Mouse (Mus musculus): ENCODE results near the gene Gm39115. TPM values are rescaled to one million over a fixed set of nuclear protein-coding genes. Genes with fewer than 3 reads are reported as not detected.
A peak's percentile ranks its signal among the peaks of the same experiment; 100 is the strongest.
"Not testable (repeated sequence)": the region's sequence is repeated elsewhere in the genome, so short reads cannot be mapped to it uniquely, and the experiment has no call there.

Gm39115 gene
- total RNA-seq (2021): not detected
- long read RNA-seq, experiment 1: 0 reads
- long read RNA-seq, experiment 2: 0 reads

DNA sequence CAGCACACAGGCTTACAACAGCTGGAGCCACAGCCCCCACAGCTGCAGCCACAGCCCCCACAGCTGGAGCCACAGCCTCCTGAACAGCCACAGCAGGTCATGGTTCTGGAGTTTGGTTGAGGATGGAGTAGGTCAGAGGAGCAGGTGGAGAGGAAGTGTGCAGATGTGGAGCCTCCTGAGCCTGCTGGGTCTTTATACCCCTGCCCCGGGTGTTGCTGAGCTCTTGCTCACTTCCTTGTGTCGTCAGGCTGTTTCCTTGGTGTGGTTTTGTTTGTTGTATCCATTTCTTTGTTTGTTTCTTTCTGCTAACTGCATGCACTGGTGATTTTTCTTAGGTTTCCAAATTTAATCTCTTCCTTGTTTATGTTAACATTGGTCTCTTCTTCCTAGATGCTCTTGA, at the start of gene Gm39115:
Gm39115 (minus strand) TSS at position 101 of the 400 bp plus-strand sequence.
- not testable (repeated sequence) for DNase-seq

DNA sequence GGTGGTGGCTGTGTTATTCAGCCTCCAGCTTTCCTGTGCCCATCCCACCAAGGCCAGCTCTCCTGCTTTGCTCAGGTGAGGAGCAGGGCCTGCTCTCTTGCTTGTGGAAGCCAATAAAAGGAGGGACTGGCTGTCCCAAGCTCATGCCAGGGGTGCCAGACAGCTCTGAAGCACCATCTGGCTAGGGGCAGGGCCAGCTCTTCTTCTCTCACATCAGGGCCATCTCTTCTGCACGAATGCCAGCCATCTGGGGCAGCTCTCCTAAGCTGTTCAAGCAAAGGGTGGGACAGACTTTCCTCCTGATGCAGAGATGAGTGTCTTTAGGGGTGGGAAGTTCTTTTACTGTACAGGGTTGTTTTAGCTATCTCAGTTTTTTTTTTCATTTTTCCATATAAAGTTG, 45.2 kb upstream of the Gm39115 start:
- no peak for DNase-seq

DNA sequence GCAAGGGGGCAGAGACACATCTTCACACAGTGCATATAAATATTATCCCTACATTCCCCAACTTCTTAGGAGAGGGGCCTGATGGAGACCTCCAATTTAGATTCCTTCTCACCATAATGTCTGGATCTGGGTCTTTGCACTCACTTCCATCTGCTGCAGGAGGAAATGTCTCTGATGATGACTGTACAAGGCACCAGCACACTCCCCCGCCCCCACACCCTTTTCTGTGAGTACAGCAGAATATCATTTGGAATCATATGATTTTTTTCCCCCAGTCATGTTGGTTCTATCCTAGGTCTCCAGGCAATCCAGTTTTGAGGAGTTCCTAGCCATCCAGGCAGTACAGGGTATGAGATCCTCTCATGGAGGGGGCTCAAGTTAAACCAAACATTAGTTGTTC, 42.9 kb upstream of the Gm39115 start:
- DNase-seq: no peak

DNA sequence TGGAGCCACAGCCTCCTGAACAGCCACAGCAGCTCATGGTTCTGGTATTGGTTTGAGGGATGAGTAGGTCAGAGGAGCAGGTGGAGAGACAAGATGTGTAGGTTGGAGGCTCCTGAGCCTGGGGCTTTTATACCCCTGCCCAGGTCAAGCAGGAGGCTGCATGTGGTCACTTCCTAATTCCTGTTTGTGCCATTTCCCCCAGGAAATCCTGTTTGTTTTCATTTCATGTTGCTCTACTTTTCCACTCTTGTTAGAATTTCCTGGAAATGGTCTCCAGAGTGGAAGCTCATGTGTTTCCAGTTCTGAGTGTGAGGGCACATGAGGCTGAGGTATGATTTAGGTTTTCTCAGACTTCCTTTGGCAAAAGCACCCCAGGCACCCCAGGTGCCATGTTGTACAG, 40.1 kb upstream of the Gm39115 start, which contains the start of gene Krtap5-2:
Krtap5-2 (minus strand) TSS at position 101 of the 400 bp plus-strand sequence.
- DNase-seq: not testable (repeated sequence)

DNA sequence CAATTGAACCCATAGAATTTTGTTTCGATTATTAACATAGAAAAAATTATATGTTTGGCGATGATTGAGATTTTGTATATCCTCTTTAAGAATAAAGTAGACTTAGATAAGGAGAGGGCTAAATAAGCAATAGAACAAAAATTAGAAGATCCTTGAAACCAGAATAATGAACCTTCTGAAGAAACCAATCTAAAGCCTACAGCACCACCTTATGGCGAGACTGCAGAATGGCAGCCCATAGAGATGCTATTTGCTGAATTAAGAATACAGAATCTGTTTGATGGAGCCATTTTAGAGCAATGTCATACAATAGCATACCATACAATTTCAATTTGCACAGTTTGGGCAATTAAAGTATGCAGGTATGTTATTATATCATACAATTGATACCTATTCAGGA, 34.0 kb upstream of the Gm39115 start:
- no peak for DNase-seq

DNA sequence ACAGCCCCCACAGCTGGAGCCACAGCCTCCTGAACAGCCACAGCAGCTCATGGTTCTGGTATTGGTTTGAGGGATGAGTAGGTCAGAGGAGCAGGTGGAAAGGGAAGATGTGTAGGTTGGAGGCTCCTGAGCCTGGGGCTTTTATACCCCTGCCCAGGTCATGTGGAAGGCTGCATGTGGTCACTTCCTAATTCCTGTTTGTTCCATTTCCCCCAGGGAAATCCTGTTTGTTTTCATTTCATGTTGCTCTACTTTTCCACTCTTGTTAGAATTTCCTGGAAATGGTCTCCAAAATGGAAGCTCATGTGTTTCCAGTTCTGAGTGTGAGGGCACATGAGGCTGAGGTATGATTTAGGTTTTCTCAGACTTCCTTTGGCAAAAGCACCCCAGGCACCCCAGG, 29.8 kb upstream of the Gm39115 start, which contains the start of gene Gm4553:
Gm4553 (minus strand) TSS at position 101 of the 400 bp plus-strand sequence.
- not testable (repeated sequence) for DNase-seq

DNA sequence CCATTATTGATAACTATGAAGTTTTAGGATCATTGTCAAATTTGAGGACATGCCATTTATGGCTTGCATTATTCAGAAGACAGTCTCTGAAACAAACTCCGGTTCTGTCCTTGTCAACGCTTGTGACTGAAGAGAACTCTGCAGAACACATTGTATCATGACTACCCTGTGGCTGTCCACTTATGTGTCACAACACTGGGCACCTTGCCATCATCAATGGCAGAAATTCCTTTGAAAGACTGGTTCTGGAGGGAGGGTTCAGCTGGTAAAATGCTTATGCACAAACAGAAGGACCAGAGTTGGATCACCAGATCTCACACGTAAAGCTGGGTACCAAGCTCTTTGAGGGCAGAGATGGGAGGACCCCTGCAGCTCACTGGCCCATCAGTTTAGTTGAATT, 23.5 kb upstream of the Gm39115 start:
- no peak for DNase-seq

DNA sequence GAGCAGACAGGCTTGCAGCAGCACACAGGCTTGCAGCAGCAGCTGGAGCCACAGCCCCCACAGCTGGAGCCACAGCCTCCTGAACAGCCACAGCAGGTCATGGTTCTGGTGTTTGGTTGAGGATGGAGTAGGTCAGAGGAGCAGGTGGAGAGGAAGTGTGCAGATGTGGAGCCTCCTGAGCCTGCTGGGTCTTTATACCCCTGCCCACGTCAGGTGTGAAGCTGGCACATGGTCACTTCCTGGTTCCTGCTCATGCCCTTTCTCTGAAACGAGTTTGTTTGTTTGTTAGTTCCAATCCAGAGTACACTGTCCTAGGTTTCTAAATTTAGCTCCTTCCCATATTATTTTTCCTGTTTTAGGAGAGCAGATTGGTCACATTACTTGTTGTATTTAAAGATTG, 21.2 kb upstream of the Gm39115 start, which contains the start of gene Gm29735:
Gm29735 (minus strand) TSS at position 101 of the 400 bp plus-strand sequence.
- not testable (repeated sequence) for DNase-seq

DNA sequence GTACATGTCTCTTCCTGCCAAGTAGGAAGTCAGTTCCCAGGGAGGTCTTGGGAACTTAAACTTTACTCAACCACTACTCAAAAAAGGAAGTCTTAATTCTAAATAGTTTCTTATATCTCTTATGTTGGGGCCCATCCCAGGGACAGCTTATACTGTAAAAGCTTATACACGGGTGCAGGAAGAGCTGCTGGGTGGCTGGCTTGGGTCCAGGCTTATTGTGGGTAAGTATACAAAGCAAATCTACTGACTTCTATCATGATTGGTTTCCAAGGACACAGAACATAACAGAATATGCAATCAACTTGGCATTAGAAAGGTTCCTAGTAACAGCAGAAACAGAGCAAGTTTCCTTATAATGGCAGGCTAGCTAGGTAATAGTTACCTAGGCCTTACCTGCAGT, 19.5 kb upstream of the Gm39115 start:
- DNase-seq: no peak

DNA sequence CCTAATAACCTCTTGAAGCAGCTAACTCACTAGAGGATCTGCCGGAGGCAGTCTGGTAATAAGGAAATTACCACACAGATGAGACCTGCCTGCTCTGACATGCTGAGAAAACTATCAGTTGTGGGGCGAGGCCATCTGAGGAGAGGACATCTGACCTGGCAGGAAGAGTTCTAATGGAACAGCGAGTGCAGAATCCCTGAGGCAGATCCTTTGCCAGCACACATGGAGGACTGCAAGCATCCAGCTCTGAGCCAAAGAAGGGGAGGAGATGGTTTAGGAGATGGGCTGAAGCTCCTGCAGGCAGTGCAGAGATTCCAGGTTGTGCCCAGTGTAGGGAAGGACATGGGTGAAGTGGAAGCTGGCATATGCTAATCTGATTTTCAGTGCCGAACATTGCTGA, 16.4 kb upstream of the Gm39115 start:
- no peak for DNase-seq

DNA sequence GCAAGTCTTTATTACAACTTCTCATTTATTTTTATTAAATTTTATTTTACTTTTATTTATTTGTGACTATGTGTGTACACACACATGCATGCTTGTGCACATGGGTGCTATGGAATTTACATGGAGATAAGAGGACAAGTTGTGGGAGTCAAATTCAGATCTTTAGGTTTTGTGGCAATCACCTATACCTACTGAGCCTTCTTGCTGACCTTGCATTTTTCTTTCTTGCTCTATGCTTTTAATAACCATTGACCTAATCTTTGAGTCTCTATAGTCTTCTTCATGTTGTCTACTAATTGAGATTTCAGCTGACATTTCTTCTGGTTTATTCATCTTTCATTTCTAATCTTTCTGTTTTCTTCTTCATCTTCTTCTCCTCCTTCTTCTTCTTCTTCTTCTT, 12.8 kb upstream of the Gm39115 start:
- no peak for DNase-seq

DNA sequence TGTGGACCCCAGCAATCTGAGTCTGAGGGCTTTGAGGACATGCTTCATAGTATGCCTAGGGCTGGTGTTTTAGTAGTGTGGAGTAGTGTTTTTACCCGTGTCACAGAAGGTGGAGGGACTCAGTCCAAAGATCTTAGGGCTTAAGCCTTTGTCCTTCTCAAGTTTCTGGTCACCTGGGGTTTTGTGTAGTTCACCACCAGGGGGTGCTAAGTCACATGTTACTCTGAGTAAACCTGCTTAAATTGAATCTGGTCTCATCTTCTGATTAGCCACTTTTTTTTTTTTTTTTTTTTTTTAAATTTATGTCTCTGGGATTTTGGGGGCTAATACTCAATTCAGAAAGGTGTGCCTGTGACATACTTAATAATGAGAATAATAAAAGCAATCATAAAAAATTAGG, 10.2 kb upstream of the Gm39115 start:
- DNase-seq: peak; percentile 31

DNA sequence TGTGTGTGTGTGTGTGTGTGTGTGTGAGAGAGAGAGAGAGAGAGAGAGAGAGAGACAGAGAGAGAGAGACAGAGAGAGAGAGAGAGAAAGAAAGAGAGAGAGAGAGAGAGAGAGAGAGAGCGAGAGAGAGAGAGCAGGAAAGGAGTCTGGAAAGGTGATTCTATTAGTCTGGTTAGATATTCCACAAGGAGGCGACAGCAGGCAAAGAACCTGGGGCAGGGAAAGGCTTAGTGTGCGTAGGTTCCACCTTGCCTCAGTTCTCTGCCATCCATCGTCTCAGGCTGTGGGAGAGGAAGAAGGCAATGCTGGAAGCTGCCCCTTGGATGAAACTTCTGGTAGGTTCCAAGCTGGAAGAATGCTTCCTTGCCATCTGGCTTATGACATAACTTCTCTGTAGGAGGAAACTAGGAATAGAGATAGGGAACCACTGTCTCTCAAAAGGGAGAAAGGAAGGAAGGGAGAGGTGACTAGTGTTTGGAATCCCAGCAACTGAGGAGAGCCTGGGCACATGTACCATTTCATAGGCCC, 9.6 kb upstream of the Gm39115 start:
- no peak for DNase-seq

DNA sequence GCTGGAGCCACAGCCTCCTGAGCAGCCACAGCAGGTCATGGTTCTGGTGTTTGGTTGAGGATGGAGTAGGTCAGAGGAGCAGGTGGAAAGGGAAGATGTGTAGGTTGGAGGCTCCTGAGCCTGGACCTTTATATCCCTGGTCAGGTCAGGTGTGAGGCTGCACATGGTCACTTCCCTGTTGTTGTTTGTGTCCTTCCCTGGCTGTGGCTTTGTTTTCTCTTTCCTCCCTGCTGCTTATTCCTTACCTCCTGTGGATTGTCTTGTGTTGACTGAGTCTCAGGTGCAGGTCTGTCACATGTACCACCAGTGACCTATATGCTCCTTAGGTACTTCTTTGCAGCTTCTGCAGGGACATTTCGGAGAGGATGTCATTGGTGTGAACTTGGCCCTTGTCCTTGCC, 8.7 kb upstream of the Gm39115 start, which contains the start of gene Gm45337:
Gm45337 (minus strand) TSS at position 101 of the 400 bp plus-strand sequence.
- DNase-seq: no peak

DNA sequence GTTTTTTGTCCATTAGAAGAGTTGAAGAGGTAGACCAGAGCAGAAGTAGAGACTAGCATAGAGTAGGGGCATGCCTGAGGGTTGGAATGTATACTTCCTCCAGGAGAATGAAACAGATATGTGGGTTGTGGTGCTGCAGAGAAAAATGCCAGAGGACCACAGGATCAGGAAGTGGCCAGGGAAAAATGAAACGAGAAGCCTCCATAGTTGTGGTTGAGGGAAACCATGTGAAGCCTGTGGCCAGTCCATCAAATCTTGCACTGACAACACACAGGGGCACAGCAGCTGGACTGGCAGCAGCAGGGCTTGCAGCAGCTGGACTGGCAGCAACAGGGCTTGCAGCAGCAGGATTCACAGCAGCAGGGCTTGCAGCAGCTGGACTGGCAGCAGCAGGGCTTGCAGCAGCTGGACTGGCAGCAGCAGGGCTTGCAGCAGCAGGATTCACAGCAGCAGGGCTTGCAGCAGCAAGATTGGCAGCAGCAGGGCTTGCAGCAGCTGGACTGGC, 7.7 kb upstream of the Gm39115 start:
- DNase-seq: not testable (repeated sequence)

DNA sequence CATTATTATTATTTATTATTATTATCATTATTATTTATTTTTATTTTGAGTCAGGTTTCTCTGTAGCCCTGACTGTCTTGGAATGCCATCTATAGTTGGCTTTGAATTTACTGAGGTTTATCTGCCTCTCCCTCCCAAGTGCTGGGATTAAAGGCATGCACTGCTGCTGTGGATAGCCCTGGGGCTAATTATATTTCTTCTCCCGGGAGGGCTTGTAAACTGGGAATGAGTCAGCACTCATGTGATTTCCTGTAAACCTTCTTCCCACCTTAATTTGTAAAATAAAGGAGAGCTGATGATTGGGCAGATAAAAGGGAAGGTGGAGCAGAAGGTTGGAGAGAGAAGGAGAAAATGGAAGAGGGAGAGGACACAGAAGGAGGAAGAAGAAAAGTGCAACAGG, 4.9 kb upstream of the Gm39115 start:
- DNase-seq: no peak

DNA sequence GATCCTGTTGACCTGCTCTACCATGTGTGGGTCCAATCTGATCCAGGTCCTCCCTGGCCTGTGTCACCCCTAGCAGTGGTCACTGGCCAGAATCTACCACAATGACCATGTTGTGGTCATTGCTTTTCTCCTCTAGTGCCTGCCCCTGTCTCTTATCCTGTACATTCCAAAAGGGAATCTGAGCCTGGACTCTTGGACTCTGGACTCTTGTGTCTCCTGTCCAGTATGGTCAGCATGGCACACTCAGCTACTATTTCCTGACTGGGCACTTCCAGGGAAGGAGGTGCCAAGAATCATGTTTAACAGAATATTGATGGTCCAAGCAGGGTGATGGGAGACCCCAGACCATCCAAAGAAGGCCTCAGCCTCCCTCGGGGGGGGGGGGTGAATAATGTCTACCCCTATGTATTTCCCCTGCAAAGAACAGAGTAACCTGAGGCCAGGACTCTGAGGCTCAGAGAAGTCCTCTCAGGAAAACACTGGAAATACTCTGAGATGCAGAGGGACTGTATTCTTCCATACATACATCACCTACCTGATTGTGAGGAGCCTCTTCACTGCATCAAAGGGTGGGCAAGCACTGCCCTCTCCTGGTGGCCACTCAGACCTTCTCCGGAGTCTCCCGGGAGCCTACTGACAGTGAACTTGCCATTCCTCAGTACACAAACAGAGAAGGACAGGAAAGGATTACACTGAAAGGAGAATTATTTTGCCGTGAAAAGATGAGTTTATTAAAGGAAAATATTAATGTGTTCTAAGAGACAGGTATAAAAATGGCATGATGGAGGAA, 1.4 kb downstream of the Gm39115 start:
- no peak for DNase-seq

DNA sequence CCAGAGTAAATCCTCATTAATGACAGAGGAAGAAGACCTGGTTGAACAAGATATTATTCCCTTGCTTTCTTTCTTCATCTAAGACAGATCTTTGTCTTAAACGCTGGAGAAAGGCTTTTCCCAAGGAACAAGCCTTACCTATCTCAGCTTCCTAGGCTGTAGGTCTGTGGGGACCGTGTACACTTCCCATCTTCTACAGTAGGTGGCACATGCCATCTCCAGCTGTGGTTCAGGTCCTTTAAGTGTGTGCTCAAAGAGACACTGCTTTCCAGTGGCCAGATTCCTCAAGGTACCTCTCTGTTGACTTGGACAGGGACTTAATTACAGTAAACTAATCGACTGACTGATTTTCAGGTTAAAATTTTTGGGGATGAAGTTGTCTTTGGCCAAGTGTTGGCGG, 7.0 kb downstream of the Gm39115 start:
- DNase-seq: no peak

DNA sequence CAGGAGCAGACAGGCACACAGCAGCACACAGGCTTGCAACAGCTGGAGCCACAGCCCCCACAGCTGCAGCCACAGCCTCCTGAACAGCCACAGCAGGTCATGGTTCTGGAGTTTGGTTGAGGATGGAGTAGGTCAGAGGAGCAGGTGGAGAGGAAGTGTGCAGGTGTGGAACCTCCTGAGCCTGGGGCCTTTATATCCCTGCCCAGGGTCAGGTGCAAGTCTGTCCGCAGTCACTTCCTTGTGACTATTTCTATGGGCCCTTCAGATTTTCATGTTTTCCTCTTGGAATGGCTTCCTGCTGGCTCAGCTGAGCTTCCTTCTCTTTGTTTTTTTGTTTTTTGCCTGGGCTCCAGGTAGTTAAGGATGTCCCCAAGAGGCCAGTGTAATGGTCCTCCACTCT, 15.2 kb downstream of the Gm39115 start, which contains the start of gene Gm45618:
Gm45618 (minus strand) TSS at position 101 of the 400 bp plus-strand sequence.
- DNase-seq: not testable (repeated sequence)

DNA sequence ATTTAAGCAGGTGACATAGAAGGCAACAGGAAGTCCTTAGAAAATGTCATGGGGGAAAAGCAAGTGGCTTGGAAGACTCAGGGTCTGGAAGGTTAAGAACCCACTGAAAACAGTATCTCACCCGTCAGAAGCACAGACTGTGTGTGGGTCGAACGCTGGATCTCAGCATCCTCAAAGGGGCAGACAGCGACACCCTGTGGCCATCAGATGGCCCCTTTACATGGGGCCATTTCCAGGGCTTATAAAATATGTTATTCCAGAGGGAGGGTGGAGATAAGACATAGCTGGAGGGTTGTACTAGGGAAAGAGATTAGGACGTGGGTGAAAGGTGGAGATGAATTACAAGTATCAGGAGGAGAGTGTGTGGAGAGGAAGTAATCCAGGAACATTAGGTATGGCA, 16.2 kb downstream of the Gm39115 start:
- DNase-seq: no peak

DNA sequence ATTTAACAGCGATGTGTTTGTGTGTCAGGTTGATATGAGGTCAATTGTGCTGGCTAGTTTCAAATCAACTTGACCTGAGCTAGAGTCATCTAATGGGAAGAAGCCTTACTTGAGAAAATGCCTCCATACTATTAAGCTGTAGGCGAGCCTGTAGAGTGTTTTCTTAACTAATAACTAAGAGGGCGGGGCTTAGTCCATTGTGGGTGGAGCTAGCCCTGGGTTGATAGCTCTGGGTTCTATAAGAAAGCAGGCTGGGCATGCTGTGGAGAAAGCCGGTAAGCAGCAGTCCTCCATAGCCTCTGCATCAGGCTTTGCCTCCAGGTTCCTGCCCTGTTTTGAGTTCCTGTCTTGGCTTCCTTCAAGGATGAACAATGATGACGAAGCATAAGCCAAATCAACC, 31.1 kb downstream of the Gm39115 start:
- DNase-seq: no peak

DNA sequence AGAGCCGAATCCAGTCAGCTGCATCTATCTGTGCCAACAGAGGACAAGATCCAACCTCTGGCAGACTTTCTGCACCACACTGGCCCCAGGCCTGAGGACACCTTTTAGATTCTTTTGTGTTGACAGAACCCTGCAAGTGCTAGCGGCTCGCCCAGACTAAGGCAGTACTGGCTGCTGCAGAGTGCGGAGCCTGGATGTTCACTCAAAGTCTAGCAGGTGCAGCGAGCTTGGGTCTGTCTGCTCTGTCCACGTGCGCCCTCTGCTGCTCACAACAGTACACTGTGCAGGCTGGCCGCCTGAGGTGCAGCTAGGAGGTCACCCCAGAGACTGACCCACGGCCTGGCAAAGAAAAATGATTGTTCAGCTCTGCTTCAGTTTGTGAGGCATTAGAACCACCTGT, 38.1 kb downstream of the Gm39115 start:
- peak; percentile 83 for DNase-seq

DNA sequence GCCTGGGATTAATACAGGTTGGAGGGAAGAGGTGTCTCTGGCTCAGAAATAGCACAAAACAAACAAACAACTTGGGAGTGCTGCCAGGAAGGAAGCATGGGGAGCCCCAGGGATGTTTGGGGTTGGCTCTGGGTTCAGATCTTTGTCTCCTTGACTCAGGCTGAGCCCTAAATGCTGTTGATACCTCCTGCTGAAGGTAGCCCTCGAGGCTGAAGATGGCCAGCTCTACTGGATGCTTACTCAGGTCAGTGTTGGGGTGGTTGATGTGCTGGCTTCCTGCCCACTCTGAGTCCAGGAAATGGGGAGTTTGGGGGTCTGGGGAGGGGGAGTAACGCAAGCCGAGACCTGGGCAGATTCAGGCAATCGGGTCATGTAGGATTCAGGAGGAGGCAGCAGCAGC, 39.1 kb downstream of the Gm39115 start:
- no peak for DNase-seq
